Mouse (Mus musculus) central nervous system, embryonic 14 days (tissue): ENCODE measurements around the gene Hs3st3b1. TPM values are rescaled to one million over a fixed set of nuclear protein-coding genes. Genes with fewer than 3 reads are reported as not detected.

Experiments
- polyA plus RNA-seq: library from polyadenylated mRNA; depleted of rRNA; stranded (reverse); fragments of >200 nt; gene quantifications from 2 replicates; pipeline ENCODE4 v1.2.3, GENCODE M21; 2012; rRNA removed

Gene Hs3st3b1
- 6.4 and 8.3 TPM in 2 replicates for polyA plus RNA-seq

GRCm38 (mm10) chr11:63922091-63922621 is at the start of gene Hs3st3b1:
TSS of gene Hs3st3b1 (minus strand) at chr11:63922290.

Other genes with a start within 250 kb of the Hs3st3b1 start
- gene Cox10, start 157.2 kb upstream of the Hs3st3b1 start, polyA plus RNA-seq: 12.9 and 14.2 TPM in 2 replicates